Mouse (Mus musculus): Measurements from ENCODE around the gene Dcdc2c. TPM values are rescaled to one million over a fixed set of nuclear protein-coding genes. Genes with fewer than 3 reads are reported as not detected.

Gene Dcdc2c
- not detected for total RNA-seq (2021)
- long read RNA-seq, experiment 1, result 0 reads
- long read RNA-seq, experiment 2, result 0 reads

DNA sequence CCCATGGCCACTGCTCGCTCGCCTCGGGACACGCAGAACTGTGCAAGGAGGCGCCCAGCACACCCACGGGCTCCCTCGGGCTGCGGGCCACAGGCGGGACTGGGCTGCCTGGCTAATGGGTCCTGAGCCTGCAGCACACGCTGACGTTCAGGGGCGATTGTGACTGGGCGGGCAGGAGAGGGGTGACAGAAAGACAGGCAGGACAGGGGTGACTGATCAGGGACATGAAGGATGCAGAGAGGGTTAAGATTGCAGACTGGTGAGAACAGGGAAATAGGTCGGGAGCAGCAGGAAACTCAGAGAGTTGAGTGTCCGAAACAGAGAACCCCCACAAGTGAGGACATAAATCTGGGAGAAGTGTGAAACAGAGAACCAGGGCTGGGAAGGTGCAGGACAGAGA is at the start of gene Dcdc2c:
Gene Dcdc2c (minus strand): TSS at position 101 of the 400 bp plus-strand sequence.
- DNase-seq, result no peak

DNA sequence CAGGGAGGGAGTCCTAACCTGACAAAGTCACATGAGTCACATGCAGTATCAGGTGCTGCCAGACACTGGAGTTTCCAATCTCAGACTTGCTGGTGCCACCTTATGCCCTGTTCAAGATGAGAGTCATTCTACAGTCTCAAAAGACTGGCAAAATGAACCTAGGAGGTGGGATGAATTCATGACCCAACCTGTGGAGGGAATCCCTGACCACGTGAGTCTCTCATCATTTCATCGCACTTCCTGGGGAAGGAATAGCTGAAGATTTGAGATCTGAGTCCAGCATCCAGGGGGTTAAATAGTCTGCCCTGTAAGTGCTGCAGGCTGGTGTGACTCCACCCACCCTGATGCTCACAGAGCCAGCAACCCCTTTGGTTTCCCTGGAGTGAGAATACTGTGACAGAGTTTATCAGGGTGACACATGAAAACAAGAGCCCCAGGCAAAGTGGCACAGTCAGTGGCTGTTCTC is 46.4 kb upstream of the Dcdc2c start:
- no peak for DNase-seq

DNA sequence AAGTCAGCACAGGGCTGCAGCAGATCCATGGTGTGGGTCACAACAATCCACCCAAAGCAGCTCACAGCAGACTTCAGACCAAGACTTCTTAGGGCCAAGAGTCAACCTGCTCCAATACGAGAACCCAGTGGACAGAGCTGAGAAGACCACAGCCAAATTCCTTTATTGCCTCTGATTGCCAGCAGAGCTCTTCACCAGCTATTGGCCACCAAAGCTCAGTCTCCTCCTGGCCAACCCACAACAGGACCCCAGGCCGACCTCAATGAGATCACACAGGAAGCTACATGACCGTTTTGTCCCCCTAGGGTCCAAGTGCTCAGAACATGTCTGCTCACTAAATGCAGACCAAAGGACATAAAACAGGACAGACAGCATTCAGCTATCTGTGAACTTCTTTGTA is 45.9 kb upstream of the Dcdc2c start:
- DNase-seq, result no peak

DNA sequence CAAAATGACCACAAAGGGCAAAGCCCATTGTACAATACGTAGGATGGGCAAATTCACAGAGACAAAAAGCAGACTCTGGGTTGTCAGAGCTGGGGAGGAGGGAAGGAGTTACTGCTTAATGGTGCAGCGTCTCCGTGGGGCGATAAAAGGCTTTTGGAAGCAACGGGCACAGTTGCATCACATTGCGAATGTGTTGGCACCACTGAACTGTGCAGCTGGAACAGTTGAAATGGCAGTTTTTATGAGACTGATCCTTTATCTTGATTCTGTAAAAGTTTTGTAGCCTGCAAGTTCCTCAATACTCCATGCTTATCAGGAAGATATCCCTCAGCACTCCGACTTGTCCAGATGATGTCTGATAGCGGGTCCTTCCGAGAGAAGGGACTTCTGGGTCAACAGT is 45.5 kb upstream of the Dcdc2c start:
- DNase-seq, result no peak

DNA sequence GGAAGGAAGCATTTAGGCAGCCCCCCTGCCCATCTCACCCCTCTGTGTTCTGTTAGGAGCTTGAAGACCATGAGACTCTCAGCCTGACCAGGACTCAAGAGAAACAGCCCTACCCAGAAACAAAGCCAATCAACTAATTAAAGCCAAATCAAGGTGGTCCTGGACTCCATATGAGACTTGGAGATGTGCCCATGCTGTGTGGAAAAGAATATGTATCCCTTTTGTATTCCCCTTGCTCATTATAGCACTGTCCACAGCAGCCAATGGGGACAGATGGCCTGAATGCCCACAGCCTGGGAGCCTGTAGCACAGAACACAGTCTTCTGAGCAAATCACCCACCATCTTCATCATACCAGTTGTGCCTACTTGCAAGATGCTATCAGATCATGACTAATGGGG is 44.7 kb upstream of the Dcdc2c start:
- DNase-seq, result no peak

DNA sequence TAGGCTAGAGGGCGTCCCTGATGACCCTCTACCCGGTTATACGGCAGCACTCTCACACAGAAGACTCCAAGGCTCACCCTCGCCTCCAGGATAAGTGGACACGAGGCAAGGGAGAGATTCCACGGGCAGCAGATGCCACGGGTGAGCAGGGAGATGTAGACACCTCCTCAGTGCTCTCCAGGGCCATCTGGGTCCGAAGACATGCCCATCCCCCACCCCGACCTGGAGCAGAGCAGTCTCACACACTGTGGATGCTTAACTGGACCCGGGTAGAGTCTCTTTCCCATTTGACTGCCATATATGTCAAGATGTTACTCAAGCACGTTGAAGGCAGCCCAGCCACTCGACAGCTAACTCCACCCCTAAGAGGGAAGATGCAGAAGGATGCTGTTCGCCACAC is 38.2 kb upstream of the Dcdc2c start:
- DNase-seq, result no peak

DNA sequence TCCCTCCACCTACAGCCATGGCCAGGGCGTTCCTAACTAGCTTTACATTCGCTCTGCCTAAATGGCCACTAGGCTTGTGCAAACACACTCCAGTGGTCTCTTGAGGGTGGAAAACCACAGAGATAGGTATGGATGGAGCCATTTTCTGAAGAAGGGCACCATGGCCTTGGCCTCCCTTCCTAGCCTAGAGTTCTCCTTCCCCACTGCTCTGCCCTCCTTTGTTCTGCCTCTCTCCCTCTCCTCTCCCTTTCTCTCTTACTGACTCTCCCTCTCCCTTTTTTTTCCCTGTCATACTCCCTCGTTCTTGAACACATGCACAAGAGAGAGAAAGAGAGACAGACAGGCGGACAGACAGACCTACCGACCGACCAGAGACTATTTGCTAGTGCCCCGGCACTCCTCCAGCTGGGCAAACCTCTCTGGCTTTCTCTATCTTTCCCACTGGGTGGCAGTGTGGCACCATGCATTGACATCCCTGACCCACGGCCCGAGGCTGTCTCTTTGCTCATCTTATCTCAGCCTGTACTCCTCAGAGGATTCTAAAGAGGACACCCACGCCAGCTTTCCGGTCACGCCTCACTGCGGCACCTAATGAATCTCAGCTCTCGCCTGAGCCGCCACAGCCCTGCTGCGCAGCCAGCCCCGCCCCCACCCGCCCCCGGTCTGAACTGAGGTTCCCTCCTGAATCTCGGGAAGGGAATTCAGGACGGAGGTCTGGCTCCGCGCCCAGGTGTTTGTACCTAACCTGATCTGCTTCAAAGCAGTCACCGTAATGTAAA is 37.1 kb upstream of the Dcdc2c start:
- peak; percentile 87 to 88 for DNase-seq

DNA sequence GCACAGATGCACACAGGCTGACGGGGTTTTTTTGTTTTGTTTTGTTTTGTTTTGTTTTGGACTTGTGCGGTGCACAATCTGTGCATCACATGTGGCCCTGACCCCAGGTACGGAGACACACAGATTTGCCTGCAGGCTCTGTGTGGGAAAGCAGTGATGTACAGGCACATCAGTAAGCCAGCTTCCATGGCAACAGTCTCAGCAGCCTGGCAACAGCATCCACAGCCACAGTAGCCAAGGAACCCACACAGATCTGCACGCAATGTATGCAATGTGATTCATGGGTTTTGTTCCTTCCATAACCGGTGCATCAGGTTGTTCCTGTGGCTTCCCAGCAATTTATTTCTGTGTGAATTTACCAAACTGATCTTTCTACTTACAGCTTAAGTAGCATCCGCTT is 35.8 kb upstream of the Dcdc2c start:
- DNase-seq, result no peak

DNA sequence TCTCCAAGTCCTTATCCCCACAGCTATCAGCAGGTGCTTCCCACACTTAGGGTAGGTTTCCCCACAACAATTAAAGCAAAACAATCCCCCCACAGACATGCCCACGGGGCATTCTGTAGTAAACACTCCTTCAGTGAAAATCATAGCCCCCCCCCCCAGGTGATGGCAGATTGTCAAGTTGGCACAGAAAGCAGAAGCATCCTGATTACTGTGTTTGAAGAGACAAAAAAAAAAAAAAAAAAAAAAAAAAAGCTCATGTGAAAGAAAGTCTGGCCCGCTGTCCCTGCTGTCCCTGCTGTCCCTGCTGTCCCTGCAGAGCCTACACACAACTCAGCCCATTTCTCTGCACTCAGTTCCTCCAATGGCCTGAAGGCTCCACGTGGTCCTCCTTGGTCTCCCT is 31.8 kb upstream of the Dcdc2c start:
- no peak for DNase-seq

DNA sequence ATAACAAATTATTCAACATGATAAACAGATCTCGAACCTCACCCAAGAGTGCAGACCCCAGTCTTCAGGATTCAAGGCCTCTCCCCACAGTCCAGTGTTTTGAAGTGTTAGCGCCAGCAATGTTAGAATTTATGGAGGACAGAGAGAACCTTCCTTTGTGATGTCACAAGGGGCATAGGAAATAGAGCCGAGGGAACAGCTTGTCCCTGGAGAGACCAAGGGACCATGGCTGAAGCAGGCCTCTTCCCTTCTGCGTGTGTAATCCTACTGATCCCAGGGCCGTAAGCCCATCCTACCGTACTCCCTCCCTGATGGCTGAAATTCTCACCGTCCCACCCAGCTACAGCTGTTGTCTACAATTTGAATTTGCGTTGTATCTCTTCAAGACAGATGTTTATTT is 30.2 kb upstream of the Dcdc2c start, which contains the start of gene Allc:
Gene Allc (minus strand): TSS at position 101 of the 400 bp plus-strand sequence.
- no peak for DNase-seq

DNA sequence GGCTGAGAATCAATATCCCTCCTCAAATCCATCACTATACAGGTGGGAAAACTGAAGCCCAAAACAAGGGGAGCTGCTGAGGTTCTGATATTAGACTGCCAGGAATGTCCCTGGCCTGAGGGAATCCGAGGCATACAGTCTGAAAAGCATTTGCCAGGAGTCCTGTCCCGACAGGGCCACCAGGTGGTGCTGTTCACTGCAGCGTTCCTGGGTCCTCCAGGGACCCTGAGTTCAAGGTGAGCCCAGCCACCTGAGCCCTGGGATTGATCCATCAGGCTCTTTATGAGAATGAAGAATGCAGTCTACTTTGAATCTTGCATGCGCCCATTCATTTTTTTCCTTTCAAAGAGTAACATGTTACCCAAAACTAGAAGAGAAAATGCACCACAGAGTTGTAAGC is 26.9 kb upstream of the Dcdc2c start:
- DNase-seq, result peak; percentile 13 to 41

DNA sequence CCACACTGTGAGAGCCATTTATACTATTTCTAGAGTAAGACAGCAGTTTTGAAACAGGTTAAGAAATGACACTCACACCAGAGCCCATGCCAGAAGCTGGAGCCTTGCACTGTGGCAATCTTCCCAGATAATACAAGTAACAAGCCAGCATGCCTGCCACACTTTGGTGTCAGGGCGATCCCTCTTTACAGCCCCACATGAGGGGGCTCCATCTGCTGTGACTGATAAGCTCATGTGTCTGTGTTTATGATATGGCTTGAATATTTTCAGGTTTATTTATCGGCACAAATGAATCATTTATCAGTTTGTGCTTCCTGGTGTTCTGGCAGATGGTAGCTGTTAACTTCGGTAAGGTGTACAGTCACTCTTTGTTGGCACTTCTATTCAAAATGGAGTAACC is 25.9 kb upstream of the Dcdc2c start:
- DNase-seq, result no peak

DNA sequence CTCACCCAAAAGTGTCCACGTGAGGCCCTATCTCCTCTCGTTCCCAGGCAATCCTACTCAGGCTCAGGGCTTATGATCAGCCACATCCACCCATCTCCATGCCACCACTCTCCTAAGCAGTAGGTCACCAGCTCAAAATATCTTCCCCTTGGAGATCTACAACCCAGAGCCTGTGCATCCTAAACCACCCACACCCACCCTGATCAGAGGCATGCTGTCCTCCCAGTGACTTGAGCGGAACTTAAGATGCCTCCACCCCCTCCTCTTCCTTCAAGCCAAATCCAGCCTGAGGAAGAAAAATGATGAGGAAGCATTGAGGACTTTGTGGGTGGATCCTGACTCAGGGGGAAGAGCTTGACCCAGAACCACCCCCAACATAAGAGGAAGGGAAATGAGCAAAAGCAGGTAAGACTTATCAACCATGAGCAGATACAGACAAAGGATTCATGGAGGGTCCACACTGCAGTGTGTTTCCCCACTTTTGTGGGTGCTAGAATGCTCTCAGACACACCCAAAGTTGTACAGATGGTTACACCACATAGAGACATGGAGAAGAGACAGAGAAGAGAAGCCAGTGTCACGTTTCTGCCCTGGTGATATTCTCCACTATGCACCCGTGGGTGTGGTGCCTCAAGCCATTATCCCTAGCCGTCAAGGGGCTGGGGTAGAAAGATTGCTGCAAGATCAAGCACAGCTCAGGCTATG is 23.3 kb upstream of the Dcdc2c start:
- no peak for DNase-seq

DNA sequence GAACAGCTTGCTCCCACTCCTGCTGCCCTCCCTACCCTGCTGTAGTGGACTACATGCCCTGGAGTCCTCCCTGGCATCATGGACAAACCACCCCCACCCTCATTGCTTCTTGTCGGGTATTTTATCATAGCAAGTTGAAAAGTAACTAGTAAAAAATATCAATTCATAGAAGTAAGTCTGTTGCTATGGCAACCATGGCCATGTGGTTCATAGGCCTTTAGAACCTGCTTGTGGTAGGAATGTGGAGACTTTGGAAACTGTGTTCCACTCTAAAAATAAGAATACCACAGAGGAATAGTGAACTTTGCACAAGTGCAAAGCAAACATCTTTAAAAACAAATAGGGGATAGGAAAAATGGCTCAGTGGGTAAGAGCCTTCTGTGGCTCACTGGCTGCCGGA is 20.0 kb upstream of the Dcdc2c start:
- no peak for DNase-seq

DNA sequence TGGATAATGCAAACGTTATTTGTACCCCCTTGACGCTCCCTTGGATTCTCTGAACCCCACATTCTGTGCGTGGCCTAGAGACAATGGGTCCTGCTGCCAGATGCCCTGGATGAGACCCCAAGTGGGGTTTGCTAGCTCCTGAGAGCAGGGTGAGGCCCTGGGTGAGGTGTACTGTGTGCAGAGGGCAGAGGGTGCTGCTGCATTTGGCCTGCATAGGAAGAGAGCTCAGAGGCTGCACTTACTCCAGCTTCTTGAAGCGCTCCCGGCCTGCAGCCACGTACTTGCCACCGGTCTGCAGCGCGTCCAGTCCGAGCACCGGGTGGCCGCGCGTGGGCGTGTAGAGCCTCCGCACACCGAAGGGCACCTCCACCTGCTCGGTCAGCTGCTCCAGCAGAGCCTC is 424 bp downstream of the Dcdc2c start:
- no peak for DNase-seq

DNA sequence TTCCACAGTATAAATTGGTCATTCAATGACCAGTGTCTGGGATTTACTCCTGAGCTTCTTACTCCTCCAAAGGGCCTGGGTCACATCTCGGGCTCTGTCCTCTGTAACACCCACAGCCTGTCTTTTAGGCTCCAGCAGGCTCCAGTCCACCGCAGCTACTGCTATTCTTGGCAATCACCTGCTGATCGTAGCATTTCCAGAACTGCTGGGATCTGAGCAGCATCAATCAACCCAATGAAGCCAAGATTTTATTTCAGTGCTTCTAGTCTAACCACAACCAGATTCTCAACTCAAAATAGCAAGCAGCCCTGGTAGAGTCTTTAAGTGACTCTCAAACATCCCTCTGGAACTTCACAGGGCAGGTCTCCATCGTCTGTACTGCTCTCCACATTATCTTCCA is 3.3 kb downstream of the Dcdc2c start:
- DNase-seq, result no peak

DNA sequence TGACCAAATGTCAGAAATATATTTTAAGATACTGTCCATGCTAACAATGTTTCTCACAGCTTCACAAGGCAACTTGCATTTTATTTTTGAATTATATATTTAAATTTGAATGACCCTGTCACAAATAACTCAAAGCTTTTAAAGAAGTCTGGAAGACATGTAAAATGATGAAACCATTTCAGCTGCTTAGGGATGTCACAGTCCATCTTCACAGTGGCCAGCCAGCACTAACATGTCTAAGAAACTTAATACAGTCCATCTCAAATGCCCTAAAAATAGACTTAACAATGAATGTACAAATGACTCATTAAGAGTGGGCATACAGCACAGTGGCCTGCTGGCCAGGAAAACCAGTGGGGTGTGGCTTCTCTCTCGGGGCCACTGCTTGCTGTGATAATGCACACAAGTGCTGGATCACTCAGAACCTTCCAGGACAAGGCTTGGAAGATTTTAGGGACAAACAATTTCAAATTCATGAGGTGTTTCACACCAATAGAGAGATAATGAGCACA is 37.9 kb downstream of the Dcdc2c start:
- DNase-seq, result no peak

DNA sequence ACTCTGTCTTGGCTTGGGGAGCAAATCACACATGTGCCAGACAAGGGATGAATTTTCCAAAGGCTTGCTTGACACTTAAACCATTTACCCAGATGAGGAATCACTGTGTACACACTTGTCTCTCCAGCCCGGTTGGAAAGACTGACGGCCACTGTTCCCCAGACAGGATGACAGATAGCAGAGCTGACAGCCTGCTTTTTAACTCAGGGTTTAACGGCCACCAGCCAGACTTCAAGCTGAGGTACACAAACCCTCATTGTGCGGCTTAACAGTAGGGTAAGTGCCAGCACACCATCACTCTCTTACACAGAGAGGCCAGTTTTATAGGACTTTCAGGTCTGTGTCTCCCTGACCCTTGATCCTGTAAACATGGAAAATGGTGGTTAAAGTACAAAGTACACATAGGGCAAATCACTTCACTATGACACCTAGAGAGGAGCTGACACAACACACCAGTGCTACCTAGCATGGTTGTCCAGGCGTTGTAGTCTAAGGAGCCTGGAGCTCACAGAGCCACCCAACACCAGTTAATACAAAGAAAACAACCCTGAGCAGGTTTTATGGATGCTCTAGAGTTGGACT is 42.4 kb downstream of the Dcdc2c start:
- no peak for DNase-seq

DNA sequence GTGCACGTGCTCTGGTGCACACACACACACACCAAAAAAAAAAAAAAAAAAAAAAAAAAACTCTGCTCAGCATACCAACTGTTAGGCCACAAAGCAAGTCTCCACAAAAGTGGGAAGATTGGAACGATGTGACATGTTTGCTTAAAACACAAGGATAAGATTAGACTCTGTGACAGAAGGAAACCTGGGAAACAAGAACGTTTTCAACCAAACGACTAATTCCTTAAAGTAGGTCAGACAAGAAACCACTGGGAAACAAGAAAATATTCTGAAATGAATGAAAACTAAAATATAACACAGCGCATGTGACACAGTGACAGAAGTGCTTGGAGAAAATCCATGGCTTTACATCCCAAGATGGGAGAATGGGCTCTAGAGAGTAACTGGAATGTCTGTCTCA is 57.9 kb downstream of the Dcdc2c start:
- DNase-seq, result no peak

DNA sequence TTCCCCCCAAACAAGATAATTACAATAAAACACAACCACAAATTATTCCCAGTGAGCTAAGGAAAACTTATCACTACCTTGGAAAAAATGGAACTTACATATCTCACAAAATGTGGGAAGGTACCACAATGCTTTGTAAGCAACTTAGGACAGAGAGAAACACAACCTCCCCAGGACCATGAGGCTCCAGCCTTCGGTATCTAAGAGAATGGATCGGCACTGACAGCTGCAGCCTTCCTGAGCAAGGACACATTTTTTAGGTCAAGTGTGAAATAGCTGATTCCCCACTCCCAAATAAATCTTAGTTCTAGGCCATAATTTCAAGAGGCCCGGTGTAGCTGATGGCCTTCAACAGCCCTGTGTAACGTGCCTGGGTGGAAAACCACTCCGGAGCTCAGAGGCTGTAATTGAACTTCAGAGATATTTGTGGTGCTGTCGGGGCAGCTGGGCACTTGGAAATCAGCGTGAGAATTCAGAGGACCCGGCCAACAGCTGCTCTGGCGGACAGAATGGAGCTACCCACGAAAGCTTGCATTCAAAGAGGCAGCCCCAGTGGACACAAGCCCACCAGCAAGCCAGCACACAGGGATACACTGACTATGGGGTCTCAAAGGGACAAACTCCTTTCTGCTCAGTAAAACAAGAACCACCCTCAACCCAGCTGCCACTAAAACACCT is 69.6 kb downstream of the Dcdc2c start:
- no peak for DNase-seq

DNA sequence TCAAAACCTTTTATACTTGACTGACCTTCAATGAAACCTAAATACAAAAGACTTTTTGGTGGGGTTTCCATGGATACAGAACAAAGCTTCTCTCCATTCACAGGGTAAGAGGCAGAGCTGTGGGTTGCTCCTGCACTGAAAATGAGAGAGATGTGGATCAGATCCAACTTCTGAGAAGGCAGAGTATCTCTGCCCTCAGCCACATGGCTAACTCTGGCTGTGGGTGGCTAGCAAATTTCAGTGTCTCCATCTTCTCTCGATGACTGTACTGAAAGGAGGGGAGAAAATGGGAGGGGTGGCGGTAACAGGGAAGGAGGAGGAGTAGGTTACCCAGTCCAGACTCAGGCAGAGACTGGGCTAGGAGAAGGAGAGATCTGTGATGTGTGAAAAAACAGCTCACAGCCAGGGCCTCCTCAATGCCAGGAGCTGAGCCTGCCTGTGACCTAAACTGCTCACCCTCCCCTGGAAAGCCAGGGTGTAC is 91.2 kb downstream of the Dcdc2c start:
- no peak for DNase-seq

DNA sequence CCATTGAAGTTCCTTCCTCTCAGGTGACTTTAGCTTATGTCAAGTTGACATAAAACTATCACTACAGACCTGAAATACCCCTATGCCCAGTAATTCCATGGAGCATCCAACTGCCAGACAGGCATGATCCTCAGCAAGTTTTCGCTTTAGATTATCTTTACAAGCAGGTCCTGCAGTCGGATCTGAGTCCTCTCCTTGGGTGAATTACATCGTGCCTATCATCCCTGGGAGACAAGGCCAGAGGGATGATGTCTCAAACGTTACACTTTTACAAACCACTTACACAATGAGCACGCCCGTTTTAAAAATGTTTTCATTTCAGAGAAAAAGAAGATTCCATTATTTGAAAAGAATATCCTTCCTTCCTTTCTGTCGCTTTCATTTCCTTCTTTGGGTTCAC is 91.7 kb downstream of the Dcdc2c start:
- no peak for DNase-seq

Measured in adrenal gland, postnatal 36 days (tissue).